Mouse (Mus musculus) small intestine, adult 2 months (tissue): ENCODE results near the gene Zfpl1.

Source experiments
- CTCF ChIP-seq: fragments of 200-500 bp; IDR thresholded peaks from 2 replicates; pipeline ENCODE4 v1.5.1; 2012; ENCODE audit warnings: low read depth, mild to moderate bottlenecking, control low read depth, inconsistent platforms, low read length, moderate library complexity, mixed read lengths; ENCODE audit not compliant: insufficient replicate concordance, insufficient read length; ENCODE audit errors: extremely low read depth
- POLR2A ChIP-seq: fragments of 200-500 bp; IDR thresholded peaks from 2 replicates; pipeline ENCODE4 v1.6.1; 2012; ENCODE audit warnings: low read depth, mild to moderate bottlenecking, control low read depth, inconsistent platforms, low read length, moderate library complexity

- no peak for TF ChIP-seq POLR2A
- no peak for TF ChIP-seq CTCF
Observed at GRCm38 (mm10) chr19:6068951-6069350, 15.8 kb downstream of the Zfpl1 start.
